Mouse (Mus musculus) mammary gland, adult 2 months (tissue): ENCODE data around the gene Hist1h3b. TPM values are rescaled to one million over a fixed set of nuclear protein-coding genes. Genes with fewer than 3 reads are reported as not detected.

Experiments used
- polyA plus RNA-seq: library from polyadenylated mRNA; depleted of rRNA; stranded (reverse); fragments of >200 nt; gene quantifications from 2 replicates; pipeline ENCODE4 v1.2.3, GENCODE M21; 2012; ENCODE audit warnings: low replicate concordance; rRNA removed

Gene Hist1h3b
- 4.0 and 16.0 TPM in 2 replicates for polyA plus RNA-seq

GRCm38 (mm10) chr13:23752067-23752741 is at the start of gene Hist1h3b:
TSS of gene Hist1h3b (plus strand) at chr13:23752267.

GRCm38 (mm10) chr13:23710374-23711089 is 41.5 kb upstream of the Hist1h3b start, which contains the start of gene Hfe:
TSS of gene Hfe (minus strand) at chr13:23710854.

GRCm38 (mm10) chr13:23738677-23739068 is 13.4 kb upstream of the Hist1h3b start, which contains the start of gene Hist1h1c:
TSS of gene Hist1h1c (plus strand) at chr13:23738808.

GRCm38 (mm10) chr13:23745381-23746161 is 6.5 kb upstream of the Hist1h3b start, which contains the start of gene Hist1h3c:
TSS of gene Hist1h3c (minus strand) at chr13:23745602.

GRCm38 (mm10) chr13:23746201-23747080 is 5.6 kb upstream of the Hist1h3b start, which contains the start of gene Hist1h2bb:
TSS of gene Hist1h2bb (plus strand) at chr13:23746734.

GRCm38 (mm10) chr13:23750839-23751477 is 1.1 kb upstream of the Hist1h3b start, which contains the start of gene Hist1h2ab:
TSS of gene Hist1h2ab (plus strand) at chr13:23751126.

GRCm38 (mm10) chr13:23756790-23757189 is 4.7 kb downstream of the Hist1h3b start, which contains the start of gene Hist1h4b:
TSS of gene Hist1h4b (plus strand) at chr13:23757013.

GRCm38 (mm10) chr13:23760972-23761864 is 9.2 kb downstream of the Hist1h3b start, which contains the start of gene Hist1h4a:
TSS of gene Hist1h4a (minus strand) at chr13:23761230.

GRCm38 (mm10) chr13:23761871-23762821 is 10.1 kb downstream of the Hist1h3b start, which contains the start of gene Hist1h3a:
TSS of gene Hist1h3a (minus strand) at chr13:23762386.

GRCm38 (mm10) chr13:23763586-23764323 is 11.7 kb downstream of the Hist1h3b start, which contains the start of gene Hist1h1a:
TSS of gene Hist1h1a (plus strand) at chr13:23763666.

GRCm38 (mm10) chr13:23769613-23770012 is 17.5 kb downstream of the Hist1h3b start, which contains the start of gene Trim38:
TSS of gene Trim38 (plus strand) at chr13:23769913.

Other genes starting within 250 kb of the Hist1h3b start
- gene Hist1h4h, start 221.2 kb upstream of the Hist1h3b start, polyA plus RNA-seq: 38.0 and 58.7 TPM in 2 replicates
- 11.2 and 126 TPM in 2 replicates for gene Hist1h2af, start 218.4 kb upstream of the Hist1h3b start, polyA plus RNA-seq
- 5.9 and 13.3 TPM in 2 replicates for gene Hist1h3g, start 216.8 kb upstream of the Hist1h3b start, polyA plus RNA-seq
- 0.78 and 1.9 TPM in 2 replicates for gene Hist1h2bh, start 208.9 kb upstream of the Hist1h3b start, polyA plus RNA-seq
- 1.0 and 5.4 TPM in 2 replicates for gene Hist1h3f, start 208.2 kb upstream of the Hist1h3b start, polyA plus RNA-seq
- gene Hist1h4f, start 200.6 kb upstream of the Hist1h3b start, polyA plus RNA-seq: 2.2 and 6.6 TPM in 2 replicates
- 0.13 and 0.16 TPM in 2 replicates for gene Hist1h1d, start 199.0 kb upstream of the Hist1h3b start, polyA plus RNA-seq
- gene Hist1h3e, start 189.9 kb upstream of the Hist1h3b start, polyA plus RNA-seq: 6.4 and 27.3 TPM in 2 replicates
- 1.2 and 9.3 TPM in 2 replicates for gene Hist1h2ae, start 181.0 kb upstream of the Hist1h3b start, polyA plus RNA-seq
- gene Hist1h2bg, start 180.9 kb upstream of the Hist1h3b start, polyA plus RNA-seq: 13.0 and 31.0 TPM in 2 replicates
- gene Hist1h2bf, start 178.1 kb upstream of the Hist1h3b start, polyA plus RNA-seq: 4.0 and 7.4 TPM in 2 replicates
- 0.65 and 4.8 TPM in 2 replicates for gene Hist1h2ad, start 177.9 kb upstream of the Hist1h3b start, polyA plus RNA-seq
- gene Hist1h3d, start 176.5 kb upstream of the Hist1h3b start, polyA plus RNA-seq: 4.1 and 8.7 TPM in 2 replicates
- gene Hist1h4d, start 170.7 kb upstream of the Hist1h3b start, polyA plus RNA-seq: 5.3 and 12.9 TPM in 2 replicates
- 3.1 and 3.9 TPM in 2 replicates for gene Hist1h2be, start 131.1 kb upstream of the Hist1h3b start, polyA plus RNA-seq
- 1.8 and 2.0 TPM in 2 replicates for gene Hist1h1e, start 129.7 kb upstream of the Hist1h3b start, polyA plus RNA-seq
- gene Hist1h2ac, start 68.3 kb upstream of the Hist1h3b start, polyA plus RNA-seq: 0.23 and 1.3 TPM in 2 replicates
- gene Hist1h2bc, start 68.1 kb upstream of the Hist1h3b start, polyA plus RNA-seq: 185 and 224 TPM in 2 replicates
- not detected in 2 replicates for gene Hist1h1t, start 56.5 kb upstream of the Hist1h3b start, polyA plus RNA-seq
- gene Hist1h4c, start 53.8 kb upstream of the Hist1h3b start, polyA plus RNA-seq: 2.4 and 6.0 TPM in 2 replicates
- gene Hfe, start 41.4 kb upstream of the Hist1h3b start, polyA plus RNA-seq: 28.3 and 37.4 TPM in 2 replicates
- 45.0 and 48.4 TPM in 2 replicates for gene Hist1h1c, start 13.5 kb upstream of the Hist1h3b start, polyA plus RNA-seq
- gene Hist1h3c, start 6.7 kb upstream of the Hist1h3b start, polyA plus RNA-seq: 2.4 and 16.2 TPM in 2 replicates
- 3.7 and 13.5 TPM in 2 replicates for gene Hist1h2bb, start 5.5 kb upstream of the Hist1h3b start, polyA plus RNA-seq
- 1.0 and 14.9 TPM in 2 replicates for gene Hist1h2ab, start 1.1 kb upstream of the Hist1h3b start, polyA plus RNA-seq
- 1.3 and 6.8 TPM in 2 replicates for gene Hist1h4b, start 4.7 kb downstream of the Hist1h3b start, polyA plus RNA-seq
- gene Hist1h4a, start 9.0 kb downstream of the Hist1h3b start, polyA plus RNA-seq: 1.6 and 6.5 TPM in 2 replicates
- gene Hist1h3a, start 10.1 kb downstream of the Hist1h3b start, polyA plus RNA-seq: 3.1 and 16.8 TPM in 2 replicates
- gene Hist1h1a, start 11.4 kb downstream of the Hist1h3b start, polyA plus RNA-seq: 0.47 TPM in 1 of 2 replicates, not detected in the other
- gene Trim38, start 17.6 kb downstream of the Hist1h3b start, polyA plus RNA-seq: 0.10 TPM in 1 of 2 replicates, not detected in the other
- 0.25 TPM in 1 of 2 replicates, not detected in the other for gene Slc17a2, start 54.7 kb downstream of the Hist1h3b start, polyA plus RNA-seq
- 0.10 TPM in 1 of 2 replicates, not detected in the other for gene Slc17a3, start 87.2 kb downstream of the Hist1h3b start, polyA plus RNA-seq
- gene Slc17a1, start 115.5 kb downstream of the Hist1h3b start, polyA plus RNA-seq: 0.22 and 0.48 TPM in 2 replicates
- 0.13 TPM in 1 of 2 replicates, not detected in the other for gene Slc17a4, start 162.7 kb downstream of the Hist1h3b start, polyA plus RNA-seq
- gene Hist1h2ba, start 181.9 kb downstream of the Hist1h3b start, polyA plus RNA-seq: not detected in 2 replicates
- gene Hist1h2aa, start 182.2 kb downstream of the Hist1h3b start, polyA plus RNA-seq: not detected in 2 replicates
- gene Scgn, start 238.9 kb downstream of the Hist1h3b start, polyA plus RNA-seq: not detected in 2 replicates